Mouse (Mus musculus) midbrain, embryonic 13.5 days (tissue): ENCODE measurements at regions not wholly inside any gene's neighbourhood (a gene's known extent, or its start where the extent isn't known, plus 50 kb on each side); places are given as distances from the start of the nearest gene placed in this dataset.

Source experiments
- ATAC-seq: fragments of 200-750 bp; cut with Nextera tagmentation; 2 replicates; pipeline ENCODE4 v1.8.0; 2017; ENCODE audit warnings: mild to moderate bottlenecking, moderate TSS enrichment, moderate library complexity
- H3K27ac ChIP-seq: fragments of 300-500 bp; sonication (generic); 2 replicates; pipeline ENCODE4 v1.5.1; 2015; ENCODE audit warnings: inconsistent platforms, mild to moderate bottlenecking, moderate library complexity
- H3K27me3 ChIP-seq: fragments of 300-500 bp; sonication (generic); 2 replicates; pipeline ENCODE4 v1.6.1; 2015; ENCODE audit warnings: mild to moderate bottlenecking, inconsistent platforms
- H3K36me3 ChIP-seq: fragments of 300-500 bp; sonication (generic); 2 replicates; pipeline ENCODE4 v1.6.1; 2015; ENCODE audit warnings: mild to moderate bottlenecking, inconsistent platforms
- H3K4me1 ChIP-seq: fragments of 300-500 bp; sonication (generic); replicated peaks from 2 replicates; pipeline ENCODE4 v1.6.1; 2015; ENCODE audit warnings: inconsistent platforms
- H3K4me2 ChIP-seq: fragments of 300-500 bp; sonication (generic); replicated peaks from 2 replicates; pipeline ENCODE4 v1.6.1; 2015; ENCODE audit warnings: moderate library complexity, mild to moderate bottlenecking, inconsistent platforms
- H3K4me3 ChIP-seq: fragments of 300-500 bp; sonication (generic); replicated peaks from 2 replicates; pipeline ENCODE4 v1.5.1; 2015; ENCODE audit warnings: mild to moderate bottlenecking, inconsistent platforms
- H3K9ac ChIP-seq: fragments of 300-500 bp; sonication (generic); replicated peaks from 2 replicates; pipeline ENCODE4 v1.6.1; 2015; ENCODE audit warnings: mild to moderate bottlenecking, inconsistent platforms
- H3K9me3 ChIP-seq: fragments of 300-500 bp; sonication (generic); 2 replicates; pipeline ENCODE4 v1.6.1; 2016; ENCODE audit warnings: mild to moderate bottlenecking, inconsistent platforms
- WGBS: fragments of 180-500 bp; shearing (Covaris S2); methylation state at CpG from one replicate; pipeline ENCODE4 v1.1.7; 2015; 5-methylcytosine and 5-hydroxymethylcytosine counted together

GRCm38 (mm10) chr11:112988900-112989299 is 206.9 kb downstream of the Sox9 start:
- Histone ChIP-seq H3K4me3 (no peak overlapping the region), H3K4me2 (no peak overlapping the region), H3K9ac (no peak overlapping the region), H3K36me3 (no peaks in the 10 kb centered on the region), H3K9me3 (no peaks in the 10 kb centered on the region), H3K27me3 (no peaks in the 10 kb centered on the region; the same call in 1 of the 2 replicates), H3K4me1 (peaks cover 45% of the 10 kb centered on the region), H3K27ac (no peak overlapping the region)
- WGBS: 50% methylated on average over 1 of the region's 1 CpGs
- ATAC-seq: 0 out of 2 replicates have a peak, but pooled peaks have one; percentile 10

- Histone ChIP-seq H3K4me3 (no peak overlapping the region), H3K4me1 (peaks cover 45% of the 10 kb centered on the region), H3K27ac (no peak overlapping the region), H3K9ac (no peak overlapping the region), H3K4me2 (no peak overlapping the region), H3K36me3 (no peaks in the 10 kb centered on the region), H3K27me3 (no peaks in the 10 kb centered on the region), H3K9me3 (no peaks in the 10 kb centered on the region)
- 19% methylated on average over 13 of the region's 13 CpGs for WGBS
- ATAC-seq: peak; percentile 37; the same call in 1 of the 2 replicates
These were observed 208.0 kb downstream of the Sox9 start for GRCm38 (mm10) chr11:112989981-112990512.

GRCm38 (mm10) chr11:112990751-112991150 is 208.7 kb downstream of the Sox9 start:
- H3K4me2 ChIP-seq: no peak overlapping the region
- H3K27ac ChIP-seq: no peak overlapping the region
- ATAC-seq: no peak
- H3K9ac ChIP-seq: no peak overlapping the region
- no peaks in the 10 kb centered on the region for H3K27me3 ChIP-seq
- H3K9me3 ChIP-seq: no peaks in the 10 kb centered on the region
- H3K36me3 ChIP-seq: no peaks in the 10 kb centered on the region
- peaks cover 45% of the 10 kb centered on the region for H3K4me1 ChIP-seq
- no peak overlapping the region for H3K4me3 ChIP-seq
- 76% methylated on average over 11 of the region's 11 CpGs for WGBS

GRCm38 (mm10) chr11:112991862-112992261 is 209.8 kb downstream of the Sox9 start:
- Histone ChIP-seq H3K4me2 (no peak overlapping the region), H3K27ac (no peak overlapping the region), H3K9me3 (no peaks in the 10 kb centered on the region), H3K4me1 (peaks cover 45% of the 10 kb centered on the region), H3K4me3 (no peak overlapping the region), H3K36me3 (no peaks in the 10 kb centered on the region), H3K9ac (no peak overlapping the region), H3K27me3 (no peaks in the 10 kb centered on the region)
- 22% methylated on average over 13 of the region's 13 CpGs for WGBS
- ATAC-seq: no peak

- H3K36me3 ChIP-seq: no peaks in the 10 kb centered on the region
- H3K4me3 ChIP-seq: no peak overlapping the region
- H3K9ac ChIP-seq: no peak overlapping the region
- no peak overlapping the region for H3K4me2 ChIP-seq
- H3K4me1 ChIP-seq: no peaks in the 10 kb centered on the region
- 40% methylated on average over 5 of the region's 5 CpGs for WGBS
- no peaks in the 10 kb centered on the region for H3K9me3 ChIP-seq
- H3K27ac ChIP-seq: no peak overlapping the region
- H3K27me3 ChIP-seq: no peaks in the 10 kb centered on the region
- ATAC-seq: no peak
These were observed 217.0 kb downstream of the Sox9 start for GRCm38 (mm10) chr11:112998777-112999583.

GRCm38 (mm10) chr11:113001071-113001470 is 219.0 kb downstream of the Sox9 start:
- ATAC-seq: no peak
- Histone ChIP-seq H3K27me3 (no peaks in the 10 kb centered on the region), H3K4me1 (no peaks in the 10 kb centered on the region), H3K36me3 (no peaks in the 10 kb centered on the region), H3K4me2 (no peak overlapping the region), H3K4me3 (no peak overlapping the region), H3K9me3 (no peaks in the 10 kb centered on the region), H3K27ac (no peak overlapping the region), H3K9ac (no peak overlapping the region)
- 85% methylated on average over 6 of the region's 6 CpGs for WGBS

GRCm38 (mm10) chr11:113005895-113006294 is 223.9 kb downstream of the Sox9 start:
- Histone ChIP-seq H3K4me1 (no peaks in the 10 kb centered on the region), H3K4me2 (no peak overlapping the region), H3K9ac (no peak overlapping the region), H3K27ac (no peak overlapping the region), H3K36me3 (no peaks in the 10 kb centered on the region), H3K9me3 (no peaks in the 10 kb centered on the region), H3K4me3 (no peak overlapping the region), H3K27me3 (no peaks in the 10 kb centered on the region)
- 89% methylated on average over 9 of the region's 9 CpGs for WGBS
- ATAC-seq: no peak

GRCm38 (mm10) chr11:113008521-113008920 is 226.5 kb downstream of the Sox9 start:
- Histone ChIP-seq H3K27me3 (no peaks in the 10 kb centered on the region), H3K9ac (no peak overlapping the region), H3K4me2 (no peak overlapping the region), H3K4me3 (no peak overlapping the region), H3K9me3 (no peaks in the 10 kb centered on the region), H3K27ac (no peak overlapping the region), H3K36me3 (no peaks in the 10 kb centered on the region), H3K4me1 (no peaks in the 10 kb centered on the region)
- 87% methylated on average over 4 of the region's 4 CpGs for WGBS
- no peak for ATAC-seq

GRCm38 (mm10) chr11:113009376-113009775 is 227.4 kb downstream of the Sox9 start:
- Histone ChIP-seq H3K36me3 (no peaks in the 10 kb centered on the region), H3K27me3 (no peaks in the 10 kb centered on the region), H3K27ac (no peak overlapping the region), H3K4me1 (peaks cover 6% of the 10 kb centered on the region; the same call in 1 of the 2 replicates), H3K4me3 (no peak overlapping the region), H3K9ac (no peak overlapping the region), H3K4me2 (no peak overlapping the region), H3K9me3 (no peaks in the 10 kb centered on the region)
- no peak for ATAC-seq
- 93% methylated on average over 6 of the region's 6 CpGs for WGBS

GRCm38 (mm10) chr11:113010906-113011305 is 228.9 kb downstream of the Sox9 start:
- Histone ChIP-seq H3K27me3 (no peaks in the 10 kb centered on the region), H3K27ac (no peak overlapping the region), H3K36me3 (no peaks in the 10 kb centered on the region), H3K4me1 (peaks cover 17% of the 10 kb centered on the region), H3K9ac (no peak overlapping the region), H3K4me3 (no peak overlapping the region), H3K4me2 (no peak overlapping the region), H3K9me3 (no peaks in the 10 kb centered on the region)
- 91% methylated on average over 5 of the region's 5 CpGs for WGBS
- ATAC-seq: no peak

GRCm38 (mm10) chr11:113014186-113015010 is 232.4 kb downstream of the Sox9 start:
- H3K27me3 ChIP-seq: no peaks in the 10 kb centered on the region
- no peaks in the 10 kb centered on the region for H3K36me3 ChIP-seq
- peaks cover 45% of the 10 kb centered on the region for H3K4me1 ChIP-seq
- H3K9ac ChIP-seq: no peak overlapping the region
- no peak overlapping the region for H3K4me2 ChIP-seq
- no peaks in the 10 kb centered on the region for H3K9me3 ChIP-seq
- ATAC-seq: no peak
- H3K4me3 ChIP-seq: no peak overlapping the region
- WGBS: 46% methylated on average over 10 of the region's 10 CpGs
- no peak overlapping the region for H3K27ac ChIP-seq

- no peak overlapping the region for H3K27ac ChIP-seq
- peaks cover 45% of the 10 kb centered on the region for H3K4me1 ChIP-seq
- H3K9ac ChIP-seq: no peak overlapping the region
- ATAC-seq: no peak
- no peaks in the 10 kb centered on the region for H3K36me3 ChIP-seq
- WGBS: 53% methylated on average over 13 of the region's 13 CpGs
- no peak overlapping the region for H3K4me3 ChIP-seq
- no peaks in the 10 kb centered on the region for H3K27me3 ChIP-seq
- H3K9me3 ChIP-seq: no peaks in the 10 kb centered on the region
- H3K4me2 ChIP-seq: no peak overlapping the region
These were observed 233.8 kb downstream of the Sox9 start for GRCm38 (mm10) chr11:113015686-113016304.
